Mouse (Mus musculus) heart, embryonic 12.5 days (tissue): Measurements from ENCODE around the gene Cxcl16. TPM values are rescaled to one million over a fixed set of nuclear protein-coding genes. Genes with fewer than 3 reads are reported as not detected.
A peak's percentile ranks its signal among the peaks of the same experiment; 100 is the strongest.

ENCODE experiments used
- ATAC-seq: fragments of 200-750 bp; cut with Nextera tagmentation; 2 replicates; pipeline ENCODE4 v1.8.0; 2017; ENCODE audit warnings: moderate TSS enrichment, moderate library complexity; ENCODE audit not compliant: insufficient number of reproducible peaks, low FRiP score
- H3K27ac ChIP-seq: fragments of 300-500 bp; sonication (generic); 2 replicates; pipeline ENCODE4 v1.5.1; 2016; ENCODE audit warnings: mild to moderate bottlenecking, moderate library complexity; ENCODE audit not compliant: poor library complexity, severe bottlenecking
- H3K27me3 ChIP-seq: fragments of 300-500 bp; sonication (generic); replicated peaks from 2 replicates; pipeline ENCODE4 v1.6.1; 2016; ENCODE audit warnings: mild to moderate bottlenecking, moderate library complexity
- H3K36me3 ChIP-seq: fragments of 300-500 bp; sonication (generic); 2 replicates; pipeline ENCODE4 v1.6.1; 2016; ENCODE audit warnings: mild to moderate bottlenecking, moderate library complexity
- H3K4me1 ChIP-seq: fragments of 300-500 bp; sonication (generic); replicated peaks from 2 replicates; pipeline ENCODE4 v1.6.1; 2016; ENCODE audit warnings: mild to moderate bottlenecking
- H3K4me2 ChIP-seq: fragments of 300-500 bp; sonication (generic); 2 replicates; pipeline ENCODE4 v1.6.1; 2016; ENCODE audit warnings: mild to moderate bottlenecking, moderate library complexity
- H3K4me3 ChIP-seq: fragments of 300-500 bp; sonication (generic); 2 replicates; pipeline ENCODE4 v1.5.1; 2016; ENCODE audit warnings: mild to moderate bottlenecking
- H3K9ac ChIP-seq: fragments of 300-500 bp; sonication (generic); 2 replicates; pipeline ENCODE4 v1.6.1; 2016; ENCODE audit warnings: mild to moderate bottlenecking, moderate library complexity
- H3K9me3 ChIP-seq: fragments of 300-500 bp; sonication (generic); replicated peaks from 2 replicates; pipeline ENCODE4 v1.6.1; 2016; ENCODE audit warnings: mild to moderate bottlenecking, moderate library complexity
- WGBS: fragments of 180-500 bp; shearing (Covaris S2); methylation state at CpG from one replicate; pipeline ENCODE4 v1.1.7; 2016; 5-methylcytosine and 5-hydroxymethylcytosine counted together
- polyA plus RNA-seq: library from polyadenylated mRNA; unstranded; fragments of >200 nt; fragmentation: Nextera tagmentation; extraction: Ambion mirVana; gene quantifications from 2 replicates; pipeline ENCODE4 v1.2.1, GENCODE M21; 2016

The Cxcl16 gene
- polyA plus RNA-seq: 6.1 and 8.6 TPM in 2 replicates

GRCm38 (mm10) chr11:70459601-70460101, at the start of gene Cxcl16:
Gene Cxcl16 (minus strand): TSS chr11:70459984.
- Histone ChIP-seq H3K9ac (peak within 1 kb of the TSS; percentile 78), H3K27ac (no peak within 1 kb of the TSS), H3K4me2 (peak within 1 kb of the TSS; percentile 95), H3K27me3 (peaks cover 43% of the 10 kb centered on the region), H3K36me3 (0 out of 2 replicates have a peak, but pooled peaks cover 9% of the 10 kb centered on the region), H3K4me1 (peaks cover 5% of the 10 kb centered on the region), H3K9me3 (peaks cover 3% of the 10 kb centered on the region; the same call in 1 of the 2 replicates), H3K4me3 (peak within 1 kb of the TSS; percentile 68)
- peak; percentile 26; the same call in 1 of the 2 replicates for ATAC-seq
- WGBS: 2% methylated on average over 30 of the region's 30 CpGs

DNA sequence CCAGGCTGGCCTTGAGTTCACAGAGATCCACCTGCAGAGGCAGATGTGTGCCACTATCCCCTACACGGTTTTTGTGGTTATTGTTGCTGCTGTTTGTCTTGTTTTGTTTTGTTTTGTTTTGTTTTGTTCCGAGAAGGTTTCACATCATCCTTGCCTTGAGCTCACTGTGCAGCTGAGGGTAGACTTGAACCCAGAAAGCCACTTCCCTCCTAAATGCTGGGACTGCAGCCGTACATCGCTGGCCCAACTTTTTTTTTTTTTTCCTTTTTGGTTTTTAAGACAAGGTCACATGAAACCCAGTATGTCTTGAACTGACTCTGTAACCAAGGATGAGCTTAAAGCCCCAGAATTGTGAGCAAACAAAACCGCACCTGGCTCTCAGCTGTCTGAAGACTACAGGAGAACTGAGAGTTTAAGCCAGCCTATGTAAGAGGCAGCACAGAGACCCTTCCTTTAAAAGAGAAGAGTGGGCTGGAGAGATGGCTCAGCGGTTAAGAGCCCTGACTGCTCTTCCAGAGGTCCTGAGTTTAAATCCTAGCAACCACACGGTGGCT, 47.3 kb upstream of the Cxcl16 start:
- WGBS: 62% methylated on average over 7 of the region's 7 CpGs
- no peak for ATAC-seq

DNA sequence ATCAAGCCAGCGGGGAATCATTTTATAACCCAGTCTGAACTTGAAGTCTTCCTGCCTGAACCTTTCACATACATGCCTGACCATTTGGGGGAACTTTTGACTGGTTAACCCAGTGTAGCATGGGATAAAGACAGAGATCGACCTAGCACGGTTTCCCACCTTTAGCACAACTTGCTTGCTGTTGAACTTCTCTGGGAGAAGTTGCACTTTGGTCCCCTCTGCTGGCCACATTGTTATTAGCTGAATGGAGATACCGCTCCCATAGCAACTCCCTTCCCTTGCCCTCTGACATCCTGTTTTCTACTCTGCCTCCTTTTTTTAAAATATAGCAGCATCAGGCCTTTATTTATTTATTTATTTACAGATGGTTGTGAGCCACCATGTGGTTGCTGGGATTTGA, 46.6 kb upstream of the Cxcl16 start:
- no peak overlapping the region; the same call in 1 of the 2 replicates for H3K4me2 ChIP-seq
- no peak for ATAC-seq
- 17% methylated on average over 4 of the region's 4 CpGs for WGBS

More for the DNA sequence above, 47.3 kb upstream of the Cxcl16 start:
- no peak overlapping the region for H3K27ac ChIP-seq
- no peak overlapping the region for H3K9ac ChIP-seq
- H3K4me2 ChIP-seq: no peak overlapping the region
- H3K4me1 ChIP-seq: 0 out of 2 replicates have a peak, but pooled peaks cover 4% of the 10 kb centered on the region
- H3K4me3 ChIP-seq: no peak overlapping the region
- no peaks in the 10 kb centered on the region for H3K36me3 ChIP-seq
- H3K9me3 ChIP-seq: no peaks in the 10 kb centered on the region
- peaks cover 33% of the 10 kb centered on the region for H3K27me3 ChIP-seq

GRCm38 (mm10) chr11:70504970-70505369, 45.2 kb upstream of the Cxcl16 start, which contains the start of gene Tm4sf5:
Gene Tm4sf5 (plus strand): TSS chr11:70505244.
- Histone ChIP-seq H3K27ac (no peak within 1 kb of the TSS), H3K9me3 (no peaks in the 10 kb centered on the region), H3K4me1 (0 out of 2 replicates have a peak, but pooled peaks cover 4% of the 10 kb centered on the region), H3K36me3 (no peaks in the 10 kb centered on the region), H3K4me3 (no peak within 1 kb of the TSS), H3K27me3 (peaks cover 27% of the 10 kb centered on the region), H3K9ac (peak within 1 kb of the TSS; percentile 38; the same call in 1 of the 2 replicates), H3K4me2 (no peak within 1 kb of the TSS)
- WGBS: 46% methylated on average over 9 of the region's 9 CpGs
- ATAC-seq: no peak

More for the DNA sequence above, 46.6 kb upstream of the Cxcl16 start:
- Histone ChIP-seq H3K27me3 (peaks cover 33% of the 10 kb centered on the region), H3K27ac (no peak overlapping the region), H3K4me1 (0 out of 2 replicates have a peak, but pooled peaks cover 4% of the 10 kb centered on the region), H3K36me3 (no peaks in the 10 kb centered on the region), H3K9me3 (no peaks in the 10 kb centered on the region), H3K4me3 (no peak overlapping the region), H3K9ac (no peak overlapping the region)

- H3K9me3 ChIP-seq: no peaks in the 10 kb centered on the region
- no peak overlapping the region for H3K27ac ChIP-seq
- no peak overlapping the region for H3K4me2 ChIP-seq
- H3K9ac ChIP-seq: no peak overlapping the region
- 55% methylated on average over 3 of the region's 3 CpGs for WGBS
- H3K36me3 ChIP-seq: no peaks in the 10 kb centered on the region
- ATAC-seq: no peak
- H3K27me3 ChIP-seq: peaks cover 8% of the 10 kb centered on the region; the same call in 1 of the 2 replicates
- H3K4me1 ChIP-seq: 0 out of 2 replicates have a peak, but pooled peaks cover 4% of the 10 kb centered on the region
- no peak overlapping the region for H3K4me3 ChIP-seq
Observed at GRCm38 (mm10) chr11:70502018-70502417, 42.2 kb upstream of the Cxcl16 start.

- Histone ChIP-seq H3K27me3 (peaks cover 7% of the 10 kb centered on the region; the same call in 1 of the 2 replicates), H3K4me1 (0 out of 2 replicates have a peak, but pooled peaks cover 4% of the 10 kb centered on the region), H3K9ac (no peak overlapping the region), H3K4me3 (no peak overlapping the region), H3K9me3 (no peaks in the 10 kb centered on the region), H3K27ac (no peak overlapping the region), H3K4me2 (no peak overlapping the region), H3K36me3 (no peaks in the 10 kb centered on the region)
- no peak for ATAC-seq
- 84% methylated on average over 1 of the region's 1 CpGs for WGBS
Observed at GRCm38 (mm10) chr11:70500476-70500812, 40.7 kb upstream of the Cxcl16 start.

DNA sequence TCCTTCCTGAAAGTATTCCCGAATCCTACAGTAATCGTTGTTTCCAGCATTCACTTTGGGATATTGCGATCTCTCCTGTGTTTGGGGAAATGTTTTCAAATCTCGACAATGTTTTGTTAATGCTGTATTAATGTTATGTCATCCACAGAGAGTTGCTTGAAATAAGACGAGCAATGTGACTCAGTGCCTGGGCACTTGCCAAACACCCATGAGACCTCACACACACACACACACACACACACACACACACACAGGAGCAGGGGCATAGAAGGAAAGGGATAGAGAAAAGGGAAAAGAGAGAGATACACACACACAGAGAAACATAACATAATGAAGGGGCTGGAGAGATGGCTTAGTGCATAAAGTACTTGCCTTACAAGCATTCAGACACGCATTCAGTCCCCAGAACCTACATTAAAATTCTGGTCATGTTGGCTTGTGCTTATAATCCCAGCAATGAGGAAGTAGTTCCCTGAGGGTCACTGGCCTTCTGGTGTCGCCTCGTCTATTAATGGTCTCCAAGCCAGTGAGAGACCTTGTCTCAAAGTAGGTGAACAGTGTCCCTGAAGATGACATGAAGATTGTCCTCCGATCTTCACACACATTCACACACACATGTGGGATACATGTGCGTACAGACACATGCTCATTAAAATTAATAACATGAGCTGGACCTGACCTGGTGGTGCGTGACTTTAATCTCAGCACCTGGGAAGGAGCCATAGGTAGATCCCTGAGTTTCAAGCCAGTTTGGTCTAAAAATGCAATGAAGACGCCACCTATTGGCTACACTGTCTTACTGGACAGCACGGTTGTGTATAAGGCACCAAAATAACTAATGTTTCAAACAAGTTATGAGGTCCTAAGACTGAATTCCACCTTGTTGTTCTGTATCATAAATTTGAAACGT, 40.0 kb upstream of the Cxcl16 start:
- WGBS: 67% methylated on average over 14 of the region's 14 CpGs
- Histone ChIP-seq H3K27ac (no peak overlapping the region), H3K4me3 (no peak overlapping the region), H3K36me3 (no peaks in the 10 kb centered on the region), H3K9me3 (no peaks in the 10 kb centered on the region), H3K27me3 (peaks cover 4% of the 10 kb centered on the region; the same call in 1 of the 2 replicates), H3K9ac (no peak overlapping the region), H3K4me1 (no peaks in the 10 kb centered on the region), H3K4me2 (no peak overlapping the region)
- ATAC-seq: no peak

- 83% methylated on average over 6 of the region's 6 CpGs for WGBS
- H3K4me3 ChIP-seq: no peak overlapping the region
Observed at GRCm38 (mm10) chr11:70489684-70490083, 29.9 kb upstream of the Cxcl16 start.

DNA sequence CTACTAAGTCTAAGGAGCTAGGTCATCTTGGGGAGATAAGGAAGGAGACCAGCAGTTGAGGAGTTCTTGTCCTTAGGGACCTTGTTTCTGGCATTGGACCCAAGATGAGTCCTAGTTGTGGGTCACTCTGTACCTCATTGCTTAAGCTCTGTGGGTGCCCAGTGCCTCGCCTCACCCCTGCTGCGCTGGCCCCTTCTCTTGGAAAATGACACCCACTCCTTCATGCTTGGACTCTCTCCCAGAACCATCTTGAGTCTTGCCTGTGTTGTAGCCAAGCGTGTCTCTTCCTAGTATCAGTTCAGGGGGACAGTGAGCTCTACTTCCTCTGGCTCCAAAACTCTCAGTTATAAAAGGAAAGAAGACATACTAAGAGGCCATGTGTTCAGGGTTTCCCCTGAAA, 29.4 kb upstream of the Cxcl16 start:
- H3K36me3 ChIP-seq: no peaks in the 10 kb centered on the region
- H3K27ac ChIP-seq: no peak overlapping the region
- H3K4me2 ChIP-seq: no peak overlapping the region
- no peaks in the 10 kb centered on the region for H3K9me3 ChIP-seq
- H3K27me3 ChIP-seq: no peaks in the 10 kb centered on the region
- WGBS: 84% methylated on average over 3 of the region's 3 CpGs
- no peak for ATAC-seq
- no peaks in the 10 kb centered on the region for H3K4me1 ChIP-seq
- H3K4me3 ChIP-seq: no peak overlapping the region
- no peak overlapping the region for H3K9ac ChIP-seq

More at GRCm38 (mm10) chr11:70489684-70490083, 29.9 kb upstream of the Cxcl16 start:
- Histone ChIP-seq H3K9ac (no peak overlapping the region), H3K27ac (no peak overlapping the region), H3K4me1 (no peaks in the 10 kb centered on the region), H3K9me3 (no peaks in the 10 kb centered on the region), H3K4me2 (no peak overlapping the region), H3K36me3 (no peaks in the 10 kb centered on the region), H3K27me3 (no peaks in the 10 kb centered on the region)
- no peak for ATAC-seq

DNA sequence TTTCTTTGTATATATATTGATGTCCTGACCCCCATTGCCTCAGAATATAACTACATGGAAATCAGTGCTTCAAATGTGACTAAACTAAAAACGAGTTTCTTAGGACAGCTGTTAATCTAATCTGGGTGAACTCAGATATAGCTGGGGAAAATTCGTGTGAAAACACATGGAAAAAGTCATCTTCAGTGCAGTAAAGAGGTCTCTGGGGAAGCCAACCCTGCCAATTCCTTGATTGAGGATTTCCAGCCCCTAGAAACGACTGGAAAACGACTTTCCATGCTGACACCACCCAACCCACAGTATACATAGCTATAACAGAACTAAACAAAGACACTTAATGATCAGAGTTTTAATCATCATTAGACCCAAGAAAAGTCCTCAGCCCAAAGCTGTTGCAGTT, 28.0 kb upstream of the Cxcl16 start:
- Histone ChIP-seq H3K4me2 (no peak overlapping the region), H3K4me3 (no peak overlapping the region), H3K9ac (no peak overlapping the region), H3K27ac (no peak overlapping the region), H3K9me3 (no peaks in the 10 kb centered on the region), H3K4me1 (no peaks in the 10 kb centered on the region), H3K27me3 (no peaks in the 10 kb centered on the region), H3K36me3 (no peaks in the 10 kb centered on the region)
- no peak for ATAC-seq
- WGBS: 25% methylated on average over 4 of the region's 4 CpGs

GRCm38 (mm10) chr11:70485498-70485897, 25.7 kb upstream of the Cxcl16 start:
- ATAC-seq: no peak
- H3K9me3 ChIP-seq: no peaks in the 10 kb centered on the region
- H3K4me3 ChIP-seq: no peak overlapping the region
- no peaks in the 10 kb centered on the region for H3K27me3 ChIP-seq
- no peak overlapping the region for H3K27ac ChIP-seq
- no peaks in the 10 kb centered on the region for H3K36me3 ChIP-seq
- 47% methylated on average over 2 of the region's 2 CpGs for WGBS
- no peaks in the 10 kb centered on the region for H3K4me1 ChIP-seq
- no peak overlapping the region for H3K4me2 ChIP-seq
- H3K9ac ChIP-seq: no peak overlapping the region
